Mouse (Mus musculus) gastrocnemius, postnatal 14 days (tissue): ENCODE results near the gene Oca2. TPM values are rescaled to one million over a fixed set of nuclear protein-coding genes. Genes with fewer than 3 reads are reported as not detected.

Experiments used
- DNase-seq: peaks from one replicate; pipeline ENCODE4 v3.0.0; 2021; ENCODE audit warnings: mixed read lengths
- intact Hi-C: fragments of 180-260 bp; cut with DNase I; formaldehyde crosslinking; loops from one replicate; pipeline ENCODE4 v1.15.1; 2025; ENCODE audit warnings: low total_unique reads
- total RNA-seq, 2 experiments: library from RNA; stranded (reverse); gene quantifications; 2 replicates each; pipeline ENCODE4 v1.2.3; 2021

Gene Oca2
- total RNA-seq, 2 experiments from 2014 or later, result not detected

DNA sequence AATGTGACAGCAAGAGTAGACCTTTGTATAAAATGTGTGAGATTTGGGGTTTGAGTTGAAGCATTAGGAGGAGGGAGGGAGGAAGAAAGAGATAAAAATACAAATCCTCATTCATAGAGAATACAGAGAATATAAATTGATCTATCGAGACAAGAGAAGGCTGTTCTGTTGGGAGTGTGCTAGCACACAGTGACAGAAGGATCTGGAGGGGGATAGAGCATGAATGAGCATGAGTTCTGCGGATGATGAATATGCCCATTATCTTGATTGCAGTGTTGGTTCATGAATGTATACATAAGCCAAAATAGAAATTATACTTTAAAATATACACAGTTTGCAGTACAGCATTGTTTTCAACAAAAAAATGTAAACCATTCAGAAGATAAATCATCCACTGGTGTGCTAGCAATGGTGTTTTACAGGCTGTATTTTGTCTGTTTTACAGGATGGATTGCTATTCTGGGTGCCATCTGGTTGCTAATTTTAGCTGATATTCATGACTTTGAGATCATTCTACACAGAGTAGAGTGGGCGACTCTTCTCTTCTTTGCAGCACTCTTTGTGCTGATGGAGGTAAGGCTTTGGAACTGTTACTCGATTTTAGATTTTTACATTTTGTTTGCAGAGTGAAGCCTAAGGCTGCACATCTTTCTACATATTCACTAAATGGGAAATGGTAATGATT lies 117.2 kb downstream of the Oca2 start:
- DNase-seq, result no peak
- intact Hi-C loops, result no loop called here

DNA sequence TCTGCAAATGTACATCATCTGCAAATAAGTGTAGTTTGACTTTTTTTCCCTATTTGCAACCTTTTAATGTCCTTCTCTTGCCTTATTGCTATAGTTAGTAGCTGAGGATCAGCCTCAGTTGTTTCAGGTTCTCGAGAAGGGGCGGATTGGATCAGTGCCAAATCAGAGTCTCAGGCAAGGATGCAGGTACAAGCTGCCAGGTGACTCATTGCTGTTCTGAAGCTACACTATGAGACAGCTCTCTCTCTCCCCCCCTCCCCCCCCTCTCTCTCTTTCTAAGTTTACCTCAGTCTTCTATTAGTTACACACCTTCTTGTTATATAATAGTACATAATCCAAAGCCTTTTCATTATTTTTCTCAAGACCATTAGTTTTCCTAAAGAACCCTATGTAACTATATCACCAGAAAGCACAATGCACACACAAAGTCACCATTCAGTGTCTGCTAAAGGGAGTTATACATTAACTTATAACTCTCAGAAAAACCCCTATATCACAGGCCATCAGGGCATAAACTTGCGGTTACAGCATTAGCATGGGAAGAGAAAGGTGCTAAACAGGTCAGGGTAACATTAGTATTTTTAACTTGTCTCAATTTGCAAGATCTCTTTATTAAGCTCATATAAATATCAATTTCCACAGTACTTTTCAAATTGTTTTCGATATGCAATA lies 142.3 kb downstream of the Oca2 start:
- no peak for DNase-seq
- intact Hi-C loops, result no loop called here

DNA sequence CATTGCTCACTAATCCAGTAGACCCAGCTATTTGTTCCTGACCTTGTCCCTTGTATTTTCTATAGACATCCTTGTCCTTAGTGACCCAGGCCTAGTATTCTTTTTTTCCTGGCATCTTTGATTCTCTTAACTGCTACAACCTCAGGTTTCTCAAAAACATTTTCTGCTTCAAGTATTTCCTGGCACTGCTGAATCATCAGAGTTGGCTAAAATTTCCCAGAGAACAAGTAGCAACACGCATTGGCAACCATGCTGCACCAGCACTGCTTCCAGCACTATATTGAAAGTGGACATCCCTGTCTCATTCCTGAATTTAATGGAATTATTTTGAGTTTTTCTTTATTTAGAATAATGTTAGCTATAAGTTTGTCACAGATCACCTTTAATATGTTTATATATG lies 143.1 kb downstream of the Oca2 start:
- intact Hi-C loops, result no loop called here
- DNase-seq, result no peak

DNA sequence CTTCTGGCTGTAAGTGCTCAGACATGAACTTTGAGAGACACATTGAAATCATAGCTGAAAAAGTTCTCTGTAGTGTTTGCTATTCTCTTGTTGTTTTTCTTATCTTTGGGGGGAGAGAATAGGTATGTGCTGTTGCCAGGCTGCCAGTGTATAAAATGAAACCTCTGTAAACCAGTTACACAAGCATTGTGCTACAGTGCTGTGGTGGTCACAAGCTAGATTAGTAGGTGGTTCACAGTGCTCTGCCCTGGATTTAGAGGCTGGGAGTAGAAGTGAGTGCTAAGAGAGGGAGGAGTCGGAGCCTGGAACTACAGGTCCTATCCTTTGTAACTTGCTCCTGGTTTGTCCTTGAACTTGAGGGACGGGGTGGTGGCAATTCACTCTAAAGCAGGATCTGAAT lies 148.7 kb downstream of the Oca2 start:
- intact Hi-C loops, result no loop called here

DNA sequence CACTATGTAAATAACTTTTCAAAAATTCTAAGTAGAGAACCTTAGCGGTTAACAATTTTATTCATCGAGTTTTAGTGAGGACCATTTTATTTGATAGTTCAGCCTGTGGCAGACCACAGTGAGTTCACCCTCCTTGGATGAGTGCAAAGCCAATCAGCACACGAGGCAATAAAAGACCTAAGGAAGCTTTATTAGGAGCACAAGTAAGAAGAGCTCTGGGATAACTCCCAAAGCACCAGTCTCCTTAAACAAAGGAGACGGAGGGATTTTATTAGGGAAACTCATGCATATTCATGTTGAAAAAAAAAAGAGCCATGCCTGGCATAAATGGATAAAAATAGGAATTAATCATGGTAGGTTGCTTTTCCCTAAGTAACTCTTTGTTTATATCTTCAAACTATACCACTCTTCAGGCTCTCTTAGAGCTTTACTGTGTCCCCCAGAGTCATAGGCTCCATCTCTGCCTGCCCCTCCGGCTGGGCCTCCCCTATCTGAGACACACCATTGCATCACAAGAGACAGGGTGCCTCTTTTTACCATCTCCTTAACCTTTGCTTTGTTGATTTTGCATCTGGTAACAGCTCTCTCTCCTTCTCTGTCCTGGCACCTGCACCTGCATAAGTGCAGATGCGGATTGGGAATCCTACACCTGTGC lies 178.7 kb downstream of the Oca2 start:
- no peak for DNase-seq
- intact Hi-C loops, result no loop called here

More for the DNA sequence above, 148.7 kb downstream of the Oca2 start:
- DNase-seq, result no peak

DNA sequence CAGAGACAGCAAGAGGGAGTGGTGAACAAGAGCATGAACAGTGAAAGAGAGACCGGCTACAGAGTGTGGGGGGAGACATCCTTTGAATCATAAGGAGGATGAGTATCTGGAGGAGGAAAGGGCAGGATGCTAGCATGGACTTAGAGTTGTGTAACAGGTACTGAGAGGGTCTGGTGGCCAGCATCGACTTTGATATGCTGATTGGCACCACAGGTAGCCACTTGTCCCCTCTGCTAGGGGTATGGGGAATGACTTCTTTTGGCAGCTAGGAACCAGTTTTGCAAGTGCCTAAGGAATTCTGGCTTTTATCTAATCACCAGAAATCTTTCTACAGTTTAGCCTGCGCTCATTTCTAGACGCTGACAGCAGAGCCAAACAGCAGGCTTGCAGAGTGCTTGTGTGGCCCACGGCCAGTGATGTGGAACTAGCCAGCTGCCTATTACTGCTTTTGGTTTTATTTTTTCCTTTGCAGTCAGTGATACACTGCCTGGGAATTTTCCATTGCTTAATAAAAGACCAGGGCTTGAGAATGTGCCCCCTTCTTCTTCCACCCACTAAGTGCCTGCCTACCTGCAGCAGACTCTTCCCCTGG lies 179.8 kb downstream of the Oca2 start:
- DNase-seq, result peak; percentile 71
- intact Hi-C loops, result no loop called here

DNA sequence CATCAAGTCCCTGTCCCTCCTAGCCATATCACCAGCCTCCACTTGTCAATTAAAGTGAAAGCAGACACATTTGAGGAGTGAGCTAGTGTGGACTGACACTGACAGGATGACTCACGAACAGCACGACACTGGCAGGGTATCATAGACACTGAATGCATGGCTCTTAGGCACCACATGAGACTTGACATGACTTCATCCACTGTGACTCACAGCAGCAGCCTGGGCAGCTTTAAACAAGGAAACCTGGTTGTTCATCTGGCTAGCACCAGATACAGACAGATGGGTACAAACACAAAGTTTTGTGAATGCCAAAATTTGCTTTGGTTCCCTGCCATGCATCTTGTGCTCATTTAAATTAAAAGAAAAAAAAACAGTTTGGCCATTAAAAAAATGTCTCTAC lies 182.4 kb downstream of the Oca2 start:
- intact Hi-C loops, result no loop called here

DNA sequence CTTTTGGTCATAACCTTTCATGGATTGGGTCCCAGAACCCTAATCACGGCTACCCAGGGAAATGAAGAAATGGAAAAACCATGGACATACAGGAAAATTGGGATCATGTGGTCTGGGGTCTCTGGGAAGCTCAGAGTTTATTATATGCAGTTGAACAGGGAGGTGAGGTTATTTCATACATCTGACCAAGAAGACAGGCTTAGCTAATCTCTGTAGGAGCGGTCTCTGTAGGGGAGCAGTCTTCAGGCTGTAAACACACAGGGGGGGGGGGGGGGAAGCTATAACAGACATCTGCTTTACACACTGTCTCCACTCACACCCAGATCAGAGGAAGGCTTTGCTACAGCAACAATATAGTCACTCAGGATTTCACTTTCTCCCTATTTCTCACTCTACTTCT lies 184.0 kb downstream of the Oca2 start:
- no peak for DNase-seq
- intact Hi-C loops, result no loop called here

More for the DNA sequence above, 182.4 kb downstream of the Oca2 start:
- DNase-seq, result no peak

- intact Hi-C loops, result no loop called here
- DNase-seq, result no peak
These were observed 221.4 kb downstream of the Oca2 start for GRCm38 (mm10) chr7:56460814-56461520.

DNA sequence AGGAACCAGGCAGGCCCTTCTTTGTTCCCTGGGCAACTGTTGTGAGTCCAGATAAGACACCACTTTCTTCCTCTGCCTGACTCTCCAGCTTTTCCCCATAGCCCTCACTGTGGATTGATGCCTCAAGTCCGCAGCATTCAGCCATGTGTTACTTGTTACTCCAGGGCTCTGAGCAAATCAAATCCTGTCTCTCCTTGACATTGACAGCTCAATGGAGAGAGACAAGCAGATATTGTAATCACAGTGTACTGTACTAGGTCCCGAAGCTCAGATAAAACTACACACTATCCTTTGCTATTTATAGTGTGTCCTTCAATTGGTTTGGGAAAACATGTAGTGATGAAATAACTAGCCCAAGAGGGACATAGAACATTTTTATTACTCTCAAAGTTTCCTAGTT lies 258.7 kb downstream of the Oca2 start:
- no peak for DNase-seq
- intact Hi-C loops, result no loop called here

- intact Hi-C loops, result no loop called here
- DNase-seq, result no peak
These were observed 259.8 kb downstream of the Oca2 start for GRCm38 (mm10) chr7:56499319-56499718.

GRCm38 (mm10) chr7:56499767-56500166 lies 260.2 kb downstream of the Oca2 start:
- no peak for DNase-seq
- intact Hi-C loops, result no loop called here

GRCm38 (mm10) chr7:56500438-56500837 lies 260.9 kb downstream of the Oca2 start:
- intact Hi-C loops, result no loop called here
- no peak for DNase-seq

DNA sequence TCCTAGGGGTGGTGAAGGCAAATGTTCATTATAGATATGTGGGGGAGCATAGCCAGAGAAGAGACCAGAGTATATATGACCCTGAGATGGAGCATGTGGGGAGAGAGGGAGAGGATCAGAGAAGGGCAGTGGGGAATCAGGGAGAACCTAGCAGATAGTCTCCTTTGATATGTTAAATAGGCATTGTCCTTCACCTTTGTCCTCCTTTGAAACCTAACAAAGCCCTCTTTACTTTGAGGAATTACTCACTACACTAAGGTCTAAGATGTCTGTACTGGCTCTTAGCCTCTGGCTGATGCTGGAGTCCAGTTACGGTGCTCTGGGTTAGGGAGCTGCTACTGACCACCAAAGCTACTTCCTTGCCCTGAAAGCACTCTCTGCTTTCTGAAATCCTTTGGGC lies 279.0 kb downstream of the Oca2 start:
- intact Hi-C loops, result no loop called here

DNA sequence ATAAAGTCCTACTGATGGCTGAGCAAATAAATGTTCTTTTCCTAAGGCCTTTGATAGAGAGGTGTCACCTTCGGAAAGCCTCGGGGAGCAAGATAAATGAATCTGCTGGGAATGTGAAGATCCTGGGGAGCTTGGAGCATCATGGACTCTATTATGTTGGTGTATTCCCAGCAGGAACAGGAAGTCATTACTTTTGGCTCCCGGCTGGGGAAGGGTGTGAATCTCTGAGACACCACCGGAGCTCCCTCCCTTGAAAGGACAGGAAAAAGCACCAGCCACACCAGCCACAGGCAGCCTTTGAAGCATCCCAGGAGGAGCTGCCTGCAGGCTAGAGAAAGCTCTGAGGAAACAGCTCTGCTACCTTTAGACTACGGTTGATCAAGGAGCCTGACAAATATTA lies 280.2 kb downstream of the Oca2 start:
- intact Hi-C loops, result no loop called here

More for the DNA sequence above, 279.0 kb downstream of the Oca2 start:
- no peak for DNase-seq

GRCm38 (mm10) chr7:56534856-56535255 lies 295.3 kb downstream of the Oca2 start:
- no peak for DNase-seq
- intact Hi-C loops, result no loop called here

More for the DNA sequence above, 280.2 kb downstream of the Oca2 start:
- DNase-seq, result no peak

DNA sequence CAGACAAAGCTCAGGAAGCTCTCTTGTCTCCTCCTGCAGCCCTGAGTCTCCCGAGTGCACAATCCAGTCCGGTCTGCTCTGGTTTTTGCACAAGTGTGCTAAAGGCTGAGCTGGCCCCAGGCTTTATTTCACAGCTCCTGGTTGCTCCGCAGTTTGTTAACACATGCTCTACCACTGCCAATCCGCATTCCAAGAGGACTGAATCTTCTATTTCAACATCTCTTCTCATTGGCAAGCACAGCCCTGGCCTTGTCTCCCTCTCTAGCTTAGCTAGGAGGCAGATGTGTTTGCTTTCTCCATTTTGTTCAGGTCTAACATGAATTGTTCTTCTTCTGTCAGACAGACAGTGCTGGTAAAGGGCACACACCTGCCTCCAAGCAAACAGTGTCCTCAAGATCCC lies 309.7 kb downstream of the Oca2 start:
- intact Hi-C loops, result no loop called here
- peak; percentile 14 for DNase-seq

DNA sequence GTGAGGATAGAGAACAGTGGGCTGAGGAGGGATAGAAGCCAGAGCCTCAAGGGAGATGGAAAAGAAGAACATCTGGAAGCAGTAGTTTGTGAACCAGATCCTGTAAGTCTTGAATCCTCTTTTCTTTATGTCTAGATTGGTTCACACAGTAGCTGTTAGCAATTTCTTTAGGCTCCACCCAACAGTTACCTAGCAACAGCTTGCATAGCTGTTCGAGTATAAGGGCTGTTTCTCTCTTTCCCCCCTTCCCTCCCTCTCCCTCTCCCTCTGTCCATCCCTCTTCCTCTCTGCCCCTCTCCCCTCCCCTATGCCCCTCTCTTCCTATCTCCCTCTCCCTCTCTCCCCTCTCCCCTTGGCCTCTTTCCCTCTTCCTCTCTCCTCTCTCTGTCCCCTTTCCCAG lies 312.2 kb downstream of the Oca2 start:
- no peak for DNase-seq
- intact Hi-C loops, result no loop called here
